Mouse (Mus musculus): ENCODE measurements around the gene Ccdc33. TPM values are rescaled to one million over a fixed set of nuclear protein-coding genes. Genes with fewer than 3 reads are reported as not detected.

Ccdc33 gene
- polyA plus RNA-seq, 1 experiment from 2014 or later: not detected

GRCm38 (mm10) chr9:58150733-58151361 lies 32.2 kb upstream of the Ccdc33 start:
- no peak overlapping the region for H3K4me3 ChIP-seq
- no peaks in the 10 kb centered on the region; the same call in 1 of the 2 replicates for H3K36me3 ChIP-seq
- no peak overlapping the region for H3K4me2 ChIP-seq
- 72% methylated on average over 4 of the region's 4 CpGs for WGBS
- H3K4me1 ChIP-seq: peaks cover 50% of the 10 kb centered on the region
- H3K27me3 ChIP-seq: no peaks in the 10 kb centered on the region
- H3K27ac ChIP-seq: no peak overlapping the region
- H3K9me3 ChIP-seq: no peaks in the 10 kb centered on the region
- H3K9ac ChIP-seq: no peak overlapping the region
- ATAC-seq (ENCODE audit: insufficient number of reproducible peaks, low FRiP score, low TSS enrichment, low read depth): no peak

GRCm38 (mm10) chr9:58148806-58149205 lies 30.2 kb upstream of the Ccdc33 start:
- Histone ChIP-seq H3K36me3 (no peaks in the 10 kb centered on the region; the same call in 1 of the 2 replicates), H3K4me2 (no peak overlapping the region), H3K9me3 (no peaks in the 10 kb centered on the region), H3K27ac (no peak overlapping the region), H3K27me3 (no peaks in the 10 kb centered on the region), H3K4me3 (no peak overlapping the region), H3K4me1 (peaks cover 39% of the 10 kb centered on the region), H3K9ac (no peak overlapping the region)
- WGBS: 66% methylated on average over 2 of the region's 2 CpGs
- no peak for ATAC-seq (ENCODE audit: insufficient number of reproducible peaks, low FRiP score, low TSS enrichment, low read depth)

- Histone ChIP-seq H3K27ac (no peak overlapping the region), H3K36me3 (no peaks in the 10 kb centered on the region), H3K4me3 (no peak overlapping the region), H3K9me3 (no peaks in the 10 kb centered on the region), H3K4me1 (peaks cover 26% of the 10 kb centered on the region), H3K27me3 (no peaks in the 10 kb centered on the region), H3K9ac (no peak overlapping the region), H3K4me2 (no peak overlapping the region)
- WGBS: 71% methylated on average over 5 of the region's 5 CpGs
- no peak for ATAC-seq (ENCODE audit: insufficient number of reproducible peaks, low FRiP score, low TSS enrichment, low read depth)
Measured at GRCm38 (mm10) chr9:58145417-58145816, 26.8 kb upstream of the Ccdc33 start.

GRCm38 (mm10) chr9:58144664-58145063 lies 26.0 kb upstream of the Ccdc33 start:
- WGBS: 83% methylated on average over 1 of the region's 1 CpGs
- H3K9me3 ChIP-seq: no peaks in the 10 kb centered on the region
- no peak for ATAC-seq (ENCODE audit: insufficient number of reproducible peaks, low FRiP score, low TSS enrichment, low read depth)
- H3K9ac ChIP-seq: no peak overlapping the region
- H3K27ac ChIP-seq: no peak overlapping the region
- H3K27me3 ChIP-seq: no peaks in the 10 kb centered on the region
- H3K4me1 ChIP-seq: peaks cover 32% of the 10 kb centered on the region
- H3K4me2 ChIP-seq: no peak overlapping the region
- H3K36me3 ChIP-seq: no peaks in the 10 kb centered on the region
- H3K4me3 ChIP-seq: no peak overlapping the region

DNA sequence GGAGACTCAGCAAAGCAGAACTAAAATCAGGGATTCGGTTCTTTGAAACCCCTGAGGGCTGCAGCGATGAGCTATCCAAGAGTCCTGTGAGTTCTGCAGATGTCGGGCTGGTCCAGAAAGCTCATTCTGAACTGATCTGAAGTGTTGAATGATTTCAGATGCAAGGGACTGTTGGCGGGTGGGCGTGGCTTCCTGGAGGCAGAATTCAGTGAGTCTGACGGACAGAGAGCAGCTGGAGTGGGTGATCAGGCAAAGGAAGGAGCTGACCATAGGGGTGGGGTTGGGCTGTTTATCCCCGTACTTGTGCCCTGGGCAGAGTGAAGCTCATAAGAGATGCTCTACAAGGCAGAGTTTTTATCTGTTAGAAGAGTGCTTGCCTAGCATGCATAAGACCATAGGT lies 24.8 kb upstream of the Ccdc33 start:
- peak overlapping the region; percentile 50 for H3K27ac ChIP-seq
- H3K9ac ChIP-seq: no peak overlapping the region
- peaks cover 36% of the 10 kb centered on the region for H3K4me1 ChIP-seq
- no peak overlapping the region for H3K4me3 ChIP-seq
- no peaks in the 10 kb centered on the region for H3K27me3 ChIP-seq
- ATAC-seq (ENCODE audit: insufficient number of reproducible peaks, low FRiP score, low TSS enrichment, low read depth): no peak
- 25% methylated on average over 7 of the region's 7 CpGs for WGBS
- no peaks in the 10 kb centered on the region for H3K36me3 ChIP-seq
- no peaks in the 10 kb centered on the region for H3K9me3 ChIP-seq
- no peak overlapping the region for H3K4me2 ChIP-seq

- ATAC-seq (ENCODE audit: insufficient number of reproducible peaks, low FRiP score, low TSS enrichment, low read depth): no peak
- Histone ChIP-seq H3K27ac (no peak overlapping the region), H3K4me2 (no peak overlapping the region), H3K4me1 (peaks cover 52% of the 10 kb centered on the region), H3K27me3 (no peaks in the 10 kb centered on the region), H3K36me3 (no peaks in the 10 kb centered on the region), H3K4me3 (no peak overlapping the region), H3K9me3 (no peaks in the 10 kb centered on the region), H3K9ac (no peak overlapping the region)
- 40% methylated on average over 6 of the region's 6 CpGs for WGBS
Measured at GRCm38 (mm10) chr9:58139947-58140346, 21.3 kb upstream of the Ccdc33 start.

DNA sequence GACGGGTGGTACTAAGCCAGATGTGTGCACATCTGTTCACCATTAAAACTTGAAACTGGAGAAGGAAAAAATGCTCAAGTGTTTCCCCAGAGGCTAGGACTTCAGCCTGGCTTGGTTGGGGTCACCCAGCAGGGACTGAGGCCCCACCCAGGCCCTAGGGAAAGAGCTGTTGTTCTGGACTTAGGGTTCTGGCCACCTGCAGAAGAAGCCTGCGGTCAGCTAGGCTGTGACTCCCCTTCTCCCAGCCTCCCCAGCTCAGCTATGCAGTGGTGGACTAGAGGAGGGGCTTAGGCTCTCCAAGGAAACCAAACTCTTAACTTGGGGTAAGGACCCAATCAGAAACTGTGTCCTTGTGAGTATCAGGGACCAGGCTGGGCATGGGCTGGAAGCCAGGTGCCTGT lies 17.3 kb upstream of the Ccdc33 start:
- Histone ChIP-seq H3K9ac (no peak overlapping the region), H3K4me1 (peaks cover 74% of the 10 kb centered on the region), H3K27me3 (0 out of 2 replicates have a peak, but pooled peaks cover 2% of the 10 kb centered on the region), H3K4me2 (no peak overlapping the region), H3K9me3 (no peaks in the 10 kb centered on the region), H3K27ac (peak overlapping the region; percentile 61), H3K4me3 (no peak overlapping the region), H3K36me3 (no peaks in the 10 kb centered on the region)
- no peak for ATAC-seq (ENCODE audit: insufficient number of reproducible peaks, low FRiP score, low TSS enrichment, low read depth)
- WGBS: 11% methylated on average over 2 of the region's 2 CpGs

DNA sequence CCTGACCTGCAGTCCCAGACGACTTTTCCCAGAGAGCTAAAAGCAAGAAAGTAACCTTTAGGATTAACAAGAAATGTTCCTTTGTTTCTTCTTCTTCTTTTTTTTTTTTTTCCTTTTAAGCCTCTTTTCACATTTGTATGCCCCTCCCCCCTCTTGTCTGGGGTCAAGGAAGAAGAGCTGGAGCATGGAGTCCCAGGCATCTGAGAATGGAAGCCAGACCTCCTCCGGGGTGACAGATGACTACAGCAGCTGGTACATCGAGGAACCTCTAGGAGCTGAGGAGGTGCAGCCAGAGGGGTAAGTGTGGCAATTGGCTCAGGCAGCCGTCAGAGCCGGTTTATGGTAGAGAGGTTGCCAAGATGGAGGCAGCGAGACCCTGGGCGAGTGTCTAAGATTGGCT lies 16.3 kb upstream of the Ccdc33 start:
- no peak for ATAC-seq (ENCODE audit: insufficient number of reproducible peaks, low FRiP score, low TSS enrichment, low read depth)
- H3K4me2 ChIP-seq: no peak overlapping the region
- peak overlapping the region; percentile 5; the same call in 1 of the 2 replicates for H3K27ac ChIP-seq
- no peaks in the 10 kb centered on the region for H3K36me3 ChIP-seq
- no peak overlapping the region for H3K4me3 ChIP-seq
- no peaks in the 10 kb centered on the region for H3K9me3 ChIP-seq
- H3K4me1 ChIP-seq: peaks cover 74% of the 10 kb centered on the region
- H3K27me3 ChIP-seq: 0 out of 2 replicates have a peak, but pooled peaks cover 2% of the 10 kb centered on the region
- H3K9ac ChIP-seq: no peak overlapping the region
- 20% methylated on average over 7 of the region's 7 CpGs for WGBS

GRCm38 (mm10) chr9:58133893-58134884 lies 15.6 kb upstream of the Ccdc33 start:
- H3K36me3 ChIP-seq: no peaks in the 10 kb centered on the region
- no peaks in the 10 kb centered on the region for H3K9me3 ChIP-seq
- peak overlapping the region; percentile 54 for H3K27ac ChIP-seq
- H3K4me2 ChIP-seq: 0 out of 2 replicates have a peak overlapping the region, but pooled peaks have one; percentile 17
- H3K4me3 ChIP-seq: no peak overlapping the region
- H3K4me1 ChIP-seq: peaks cover 74% of the 10 kb centered on the region
- H3K9ac ChIP-seq: no peak overlapping the region
- 8% methylated on average over 17 of the region's 17 CpGs for WGBS
- 0 out of 2 replicates have a peak, but pooled peaks cover 2% of the 10 kb centered on the region for H3K27me3 ChIP-seq
- ATAC-seq (ENCODE audit: insufficient number of reproducible peaks, low FRiP score, low TSS enrichment, low read depth): no peak

DNA sequence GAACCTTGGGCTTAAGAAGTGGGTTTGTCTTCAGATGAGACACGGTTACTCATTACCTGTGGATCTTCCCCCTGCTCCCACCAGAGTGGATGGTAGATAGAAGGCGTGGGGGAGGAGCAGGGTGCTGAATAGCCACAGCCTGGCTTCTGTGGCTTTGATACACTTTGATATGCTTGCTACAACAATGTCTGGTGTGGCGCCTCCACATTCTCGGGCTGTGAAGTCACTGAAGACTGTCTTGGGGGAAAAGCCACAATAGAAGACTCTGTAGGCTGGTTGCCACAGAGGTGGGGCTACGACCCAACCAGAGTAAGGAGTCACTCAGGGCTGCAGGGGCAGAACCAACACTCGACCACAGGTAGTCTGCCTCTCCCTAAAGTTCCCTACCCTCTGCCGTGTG lies 13.1 kb upstream of the Ccdc33 start:
- H3K4me3 ChIP-seq: no peak overlapping the region
- H3K36me3 ChIP-seq: no peaks in the 10 kb centered on the region
- H3K9ac ChIP-seq: no peak overlapping the region
- ATAC-seq (ENCODE audit: insufficient number of reproducible peaks, low FRiP score, low TSS enrichment, low read depth): no peak
- H3K27me3 ChIP-seq: 0 out of 2 replicates have a peak, but pooled peaks cover 2% of the 10 kb centered on the region
- H3K4me1 ChIP-seq: peaks cover 76% of the 10 kb centered on the region
- 70% methylated on average over 7 of the region's 7 CpGs for WGBS
- H3K27ac ChIP-seq: no peak overlapping the region
- H3K4me2 ChIP-seq: no peak overlapping the region
- H3K9me3 ChIP-seq: no peaks in the 10 kb centered on the region

- Histone ChIP-seq H3K4me1 (peaks cover 68% of the 10 kb centered on the region), H3K9me3 (no peaks in the 10 kb centered on the region), H3K9ac (no peak overlapping the region), H3K36me3 (no peaks in the 10 kb centered on the region), H3K27me3 (0 out of 2 replicates have a peak, but pooled peaks cover 2% of the 10 kb centered on the region), H3K4me2 (no peak overlapping the region), H3K27ac (no peak overlapping the region), H3K4me3 (no peak overlapping the region)
- ATAC-seq (ENCODE audit: insufficient number of reproducible peaks, low FRiP score, low TSS enrichment, low read depth): no peak
- WGBS: 46% methylated on average over 3 of the region's 3 CpGs
Measured at GRCm38 (mm10) chr9:58130909-58131308, 12.3 kb upstream of the Ccdc33 start.

DNA sequence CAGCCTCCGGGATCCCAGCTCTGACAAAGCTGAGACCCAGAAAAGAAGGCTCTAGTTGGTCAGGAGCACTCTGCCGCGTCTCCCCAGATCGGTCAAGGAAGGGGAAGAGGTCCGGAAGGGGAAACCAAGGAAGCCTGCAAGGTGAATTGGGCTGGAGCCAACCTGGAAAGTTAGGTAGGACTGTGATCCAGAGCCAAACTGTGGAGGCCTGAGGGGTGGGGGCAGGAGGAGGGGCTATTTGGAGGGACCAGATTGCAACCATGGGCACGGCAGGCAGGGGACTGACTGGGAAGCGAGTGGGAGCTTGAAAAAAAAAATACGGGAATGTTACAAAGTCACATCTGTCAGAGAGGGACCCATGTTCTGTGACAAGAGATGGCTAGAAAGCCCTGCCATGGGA lies 10.9 kb upstream of the Ccdc33 start:
- Histone ChIP-seq H3K4me3 (peak overlapping the region; percentile 8; the same call in 1 of the 2 replicates), H3K36me3 (no peaks in the 10 kb centered on the region), H3K27ac (peak overlapping the region; percentile 67), H3K4me2 (peak overlapping the region; percentile 12), H3K4me1 (peaks cover 62% of the 10 kb centered on the region), H3K9ac (no peak overlapping the region), H3K9me3 (no peaks in the 10 kb centered on the region), H3K27me3 (0 out of 2 replicates have a peak, but pooled peaks cover 2% of the 10 kb centered on the region)
- no peak for ATAC-seq (ENCODE audit: insufficient number of reproducible peaks, low FRiP score, low TSS enrichment, low read depth)
- 15% methylated on average over 8 of the region's 8 CpGs for WGBS

All from limb, embryonic 15.5 days (tissue).